Mouse (Mus musculus) stomach, postnatal 0 days (tissue): ENCODE results near the gene Hist1h3f.

ENCODE experiments used
- CTCF ChIP-seq: IDR thresholded peaks from 2 replicates; pipeline ENCODE4 v1.5.1; 2016; ENCODE audit warnings: antibody characterized with exemption, low read depth, mild to moderate bottlenecking, moderate library complexity
- EP300 ChIP-seq: optimal IDR thresholded peaks from 2 replicates; pipeline ENCODE3; 2016; ENCODE audit warnings: antibody characterized with exemption

DNA sequence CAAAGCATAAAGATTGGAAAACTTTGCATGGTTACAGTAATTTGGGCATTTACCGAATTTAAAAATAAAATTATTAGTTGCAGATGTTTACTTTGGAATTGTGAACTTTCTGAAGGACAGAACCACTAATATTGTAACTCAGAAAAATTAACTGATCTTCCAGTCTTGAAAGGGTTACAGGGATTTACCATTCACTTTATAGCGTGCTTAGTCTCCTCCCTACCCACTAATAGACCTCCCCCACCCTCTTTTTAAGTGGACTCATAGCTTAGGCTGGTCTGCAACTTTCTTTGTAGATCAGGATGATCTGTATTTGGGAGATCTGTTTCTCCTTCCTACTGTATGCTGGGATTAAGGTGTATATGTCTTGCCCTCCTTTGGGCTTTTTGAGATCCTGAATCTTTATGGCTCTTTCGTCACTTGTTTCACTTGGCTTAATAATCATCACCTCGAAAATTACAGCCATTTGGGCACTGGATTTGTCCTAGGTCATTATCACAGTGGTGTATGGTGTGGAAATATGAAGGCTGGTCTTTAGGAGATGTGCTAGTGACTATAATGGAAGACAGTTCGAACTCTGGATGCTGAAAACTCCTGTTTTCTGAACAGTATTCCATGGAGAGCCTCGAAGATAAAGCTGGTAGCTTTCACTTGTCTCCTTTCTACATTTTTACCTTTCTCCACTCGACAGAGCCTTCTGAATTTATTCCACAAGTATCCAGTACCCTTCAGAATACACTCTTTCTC is 7.6 kb upstream of the Hist1h3f start:
- TF ChIP-seq CTCF, result no peak
- no peak for TF ChIP-seq EP300
